ENCODE assay signal across 30 mouse cellular contexts in the genomic region with DNA sequence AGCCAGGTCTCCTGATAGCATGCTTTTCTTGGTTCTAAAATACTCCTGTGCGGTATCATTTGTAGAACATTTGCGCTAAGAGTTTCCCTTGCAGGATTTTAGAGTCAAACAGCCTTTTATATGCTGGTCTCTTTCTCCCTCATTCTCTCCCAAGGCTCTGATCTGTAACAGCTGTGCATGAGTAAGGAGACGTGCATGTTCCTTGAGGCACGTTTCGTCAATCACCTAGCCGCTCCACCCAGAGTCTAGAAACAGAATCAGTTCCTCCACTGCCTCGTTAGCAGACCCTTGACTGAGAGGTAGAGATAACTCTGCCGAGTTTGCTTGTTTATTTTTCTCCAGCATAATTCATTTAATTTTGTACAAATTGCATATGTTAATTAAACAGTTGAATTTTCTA.
DNase-seq lines count a peak whose midpoint lies in the region; ATAC-seq and TF ChIP-seq lines count a peak whose summit lies in the region.
"Had no signal": no experiment of that assay in that cellular context is flagged by ENCODE, and none has a peak within 500 bp of the region (broad histone marks: within the 10 kb centered on the region; RNA-seq: fewer than 3 reads in every experiment).

No protein-coding gene starts in this region.

- WGBS in forebrain, embryonic 14.5 days = 39% methylated on average over 8 of the region's 8 CpGs
- 72% methylated on average over 8 of the region's 8 CpGs for WGBS in forebrain, embryonic 11.5 days
- WGBS in hindbrain, embryonic 15.5 days = 62% methylated on average over 8 of the region's 8 CpGs
- 63% methylated on average over 8 of the region's 8 CpGs for WGBS in hindbrain, embryonic 16.5 days
- WGBS in midbrain, embryonic 13.5 days = 71% methylated on average over 8 of the region's 8 CpGs
- 56% methylated on average over 8 of the region's 8 CpGs for WGBS in midbrain, postnatal 0 days
- WGBS in midbrain, embryonic 14.5 days = 59% methylated on average over 8 of the region's 8 CpGs

- H3K4me1 ChIP-seq in forebrain, embryonic 14.5 days (ENCODE audit: control insufficient read depth, insufficient read depth, low read length) = peaks cover 5% of the 10 kb centered on the region; the same call in 1 of the 2 replicates
- H3K4me1 ChIP-seq in forebrain, embryonic 11.5 days (replicated peaks; ENCODE audit: control insufficient read depth, insufficient read depth, low read length) = 0 out of 2 replicates have a peak, but pooled peaks cover 2% of the 10 kb centered on the region
- no peaks in the 10 kb centered on the region; the same call in 1 of the 2 replicates for H3K4me1 ChIP-seq in hindbrain, embryonic 15.5 days (replicated peaks)
- no peaks in the 10 kb centered on the region for H3K4me1 ChIP-seq in hindbrain, embryonic 16.5 days (ENCODE audit: control insufficient read depth, insufficient read depth, low read depth, low read length)
- 0 out of 2 replicates have a peak, but pooled peaks cover 6% of the 10 kb centered on the region for H3K4me1 ChIP-seq in midbrain, embryonic 13.5 days (replicated peaks)
- H3K4me1 ChIP-seq in midbrain, postnatal 0 days (ENCODE audit: insufficient read depth, low read length) = no peaks in the 10 kb centered on the region
- H3K4me1 ChIP-seq in midbrain, embryonic 14.5 days (ENCODE audit: control insufficient read depth, insufficient read depth, low read length) = peaks cover 7% of the 10 kb centered on the region; the same call in 1 of the 2 replicates
- H3K4me1 ChIP-seq: heart, embryonic 10.5 days; heart, embryonic 15.5 days; intestine, embryonic 15.5 days; limb, embryonic 15.5 days; liver, embryonic 13.5 days had no signal

- no peaks in the 10 kb centered on the region for H3K9me3 ChIP-seq in forebrain, embryonic 14.5 days (replicated peaks; ENCODE audit: control insufficient read depth, low read length)
- no peaks in the 10 kb centered on the region for H3K9me3 ChIP-seq in forebrain, embryonic 11.5 days (ENCODE audit: control insufficient read depth, low read length)
- no peaks in the 10 kb centered on the region for H3K9me3 ChIP-seq in hindbrain, embryonic 15.5 days
- no peaks in the 10 kb centered on the region for H3K9me3 ChIP-seq in hindbrain, embryonic 16.5 days (ENCODE audit: control insufficient read depth, low read length)
- no peaks in the 10 kb centered on the region for H3K9me3 ChIP-seq in midbrain, embryonic 13.5 days
- H3K9me3 ChIP-seq in midbrain, postnatal 0 days (ENCODE audit: low read length) = no peaks in the 10 kb centered on the region
- no peaks in the 10 kb centered on the region for H3K9me3 ChIP-seq in midbrain, embryonic 14.5 days (ENCODE audit: control insufficient read depth, low read length)
- H3K9me3 ChIP-seq: heart, embryonic 10.5 days; heart, embryonic 15.5 days; intestine, embryonic 15.5 days; limb, embryonic 15.5 days; liver, embryonic 13.5 days; megakaryocyte, embryonic 14.5 days; neural tube, embryonic 12.5 days had no signal

- no peak for TF ChIP-seq CTCF in midbrain, postnatal 0 days (IDR thresholded peaks at IDR 0.05)

- H3K4me3 ChIP-seq in forebrain, embryonic 14.5 days (ENCODE audit: low read depth, low read length) = no peak overlapping the region
- no peak overlapping the region for H3K4me3 ChIP-seq in forebrain, embryonic 11.5 days (ENCODE audit: low read depth, low read length)
- no peak overlapping the region for H3K4me3 ChIP-seq in hindbrain, embryonic 15.5 days
- H3K4me3 ChIP-seq in hindbrain, embryonic 16.5 days (ENCODE audit: low read length) = no peak overlapping the region
- no peak overlapping the region for H3K4me3 ChIP-seq in midbrain, embryonic 13.5 days (replicated peaks)
- no peak overlapping the region for H3K4me3 ChIP-seq in midbrain, postnatal 0 days (ENCODE audit: low read depth, low read length)
- no peak overlapping the region for H3K4me3 ChIP-seq in midbrain, embryonic 14.5 days (replicated peaks; ENCODE audit: low read depth, low read length)
- H3K4me3 ChIP-seq: heart, embryonic 10.5 days; heart, embryonic 15.5 days; intestine, embryonic 15.5 days; layer of hippocampus, adult 2 months; left cerebral cortex, adult 2 months; limb, embryonic 15.5 days; liver, embryonic 13.5 days; megakaryocyte, embryonic 14.5 days; neural tube, embryonic 12.5 days had no signal

- H3K9ac ChIP-seq in forebrain, embryonic 14.5 days (ENCODE audit: low read length) = no peak overlapping the region
- H3K9ac ChIP-seq in forebrain, embryonic 11.5 days (ENCODE audit: low read length) = no peak overlapping the region
- no peak overlapping the region for H3K9ac ChIP-seq in hindbrain, embryonic 15.5 days
- no peak overlapping the region for H3K9ac ChIP-seq in hindbrain, embryonic 16.5 days (ENCODE audit: low read depth, low read length)
- no peak overlapping the region for H3K9ac ChIP-seq in midbrain, embryonic 13.5 days (replicated peaks)
- no peak overlapping the region for H3K9ac ChIP-seq in midbrain, postnatal 0 days (replicated peaks; ENCODE audit: low read length, poor library complexity, severe bottlenecking)
- no peak overlapping the region for H3K9ac ChIP-seq in midbrain, embryonic 14.5 days (replicated peaks; ENCODE audit: low read length)
- H3K9ac ChIP-seq: heart, embryonic 15.5 days; hindbrain, embryonic 14.5 days; intestine, embryonic 15.5 days; limb, embryonic 15.5 days; liver, embryonic 13.5 days; neural tube, embryonic 12.5 days had no signal

- no peaks in the 10 kb centered on the region for H3K36me3 ChIP-seq in forebrain, embryonic 14.5 days (ENCODE audit: control insufficient read depth, insufficient read depth, low read length)
- no peaks in the 10 kb centered on the region for H3K36me3 ChIP-seq in forebrain, embryonic 11.5 days (ENCODE audit: control insufficient read depth, insufficient read depth, low read length)
- no peaks in the 10 kb centered on the region for H3K36me3 ChIP-seq in hindbrain, embryonic 15.5 days
- no peaks in the 10 kb centered on the region for H3K36me3 ChIP-seq in hindbrain, embryonic 16.5 days (ENCODE audit: control insufficient read depth, insufficient read depth, low read length)
- no peaks in the 10 kb centered on the region for H3K36me3 ChIP-seq in midbrain, embryonic 13.5 days
- no peaks in the 10 kb centered on the region for H3K36me3 ChIP-seq in midbrain, postnatal 0 days (ENCODE audit: insufficient read depth, low read length)
- no peaks in the 10 kb centered on the region for H3K36me3 ChIP-seq in midbrain, embryonic 14.5 days (ENCODE audit: control insufficient read depth, insufficient read depth, low read length)
- H3K36me3 ChIP-seq: heart, embryonic 10.5 days; heart, embryonic 15.5 days; intestine, embryonic 15.5 days; limb, embryonic 15.5 days; liver, embryonic 13.5 days; neural tube, embryonic 12.5 days had no signal

- H3K4me2 ChIP-seq in forebrain, embryonic 14.5 days (ENCODE audit: low read length) = peak overlapping the region; percentile 20; the same call in 1 of the 2 replicates
- no peak overlapping the region for H3K4me2 ChIP-seq in forebrain, embryonic 11.5 days (ENCODE audit: low read depth, low read length, severe bottlenecking)
- peak overlapping the region; percentile 11; the same call in 1 of the 2 replicates for H3K4me2 ChIP-seq in hindbrain, embryonic 15.5 days
- no peak overlapping the region for H3K4me2 ChIP-seq in hindbrain, embryonic 16.5 days (ENCODE audit: low read length)
- no peak overlapping the region for H3K4me2 ChIP-seq in midbrain, embryonic 13.5 days (replicated peaks)
- H3K4me2 ChIP-seq in midbrain, postnatal 0 days (ENCODE audit: low read depth, low read length, poor library complexity, severe bottlenecking) = no peak overlapping the region
- H3K4me2 ChIP-seq in midbrain, embryonic 14.5 days (ENCODE audit: low read length) = no peak overlapping the region
- H3K4me2 ChIP-seq: heart, embryonic 15.5 days; hindbrain, embryonic 14.5 days; intestine, embryonic 15.5 days; limb, embryonic 15.5 days; liver, embryonic 13.5 days; neural tube, embryonic 12.5 days had no signal

- peak; percentile 59; the same call in 1 of the 2 replicates for ATAC-seq in forebrain, embryonic 14.5 days
- ATAC-seq in forebrain, embryonic 11.5 days (replicated peaks; ENCODE audit: low FRiP score) = no peak
- no peak for ATAC-seq in hindbrain, embryonic 15.5 days (ENCODE audit: low FRiP score, low read depth)
- no peak for ATAC-seq in hindbrain, embryonic 16.5 days
- 0 out of 2 replicates have a peak, but pooled peaks have one; percentile 43 for ATAC-seq in midbrain, embryonic 13.5 days
- ATAC-seq in midbrain, postnatal 0 days (ENCODE audit: low FRiP score) = no peak
- no peak for ATAC-seq in midbrain, embryonic 14.5 days (ENCODE audit: low FRiP score, low TSS enrichment)
- ATAC-seq: intestine, embryonic 15.5 days; lung, postnatal 0 days; Patski had no signal

- H3K27me3 ChIP-seq in forebrain, embryonic 14.5 days (replicated peaks; ENCODE audit: control insufficient read depth, insufficient read depth, low read length) = no peaks in the 10 kb centered on the region
- no peaks in the 10 kb centered on the region for H3K27me3 ChIP-seq in forebrain, embryonic 11.5 days (ENCODE audit: control insufficient read depth, insufficient read depth, low read length)
- no peaks in the 10 kb centered on the region for H3K27me3 ChIP-seq in hindbrain, embryonic 15.5 days
- H3K27me3 ChIP-seq in hindbrain, embryonic 16.5 days (replicated peaks; ENCODE audit: control insufficient read depth, insufficient read depth, low read length) = no peaks in the 10 kb centered on the region
- H3K27me3 ChIP-seq in midbrain, embryonic 13.5 days = no peaks in the 10 kb centered on the region
- H3K27me3 ChIP-seq in midbrain, postnatal 0 days (ENCODE audit: insufficient read depth, low read length) = no peaks in the 10 kb centered on the region
- H3K27me3 ChIP-seq in midbrain, embryonic 14.5 days (ENCODE audit: control insufficient read depth, insufficient read depth, low read length) = no peaks in the 10 kb centered on the region
- H3K27me3 ChIP-seq: heart, embryonic 15.5 days; intestine, embryonic 15.5 days; limb, embryonic 15.5 days; liver, embryonic 13.5 days; megakaryocyte, embryonic 14.5 days; neural tube, embryonic 12.5 days; Patski had no signal

- H3K27ac ChIP-seq in forebrain, embryonic 14.5 days (ENCODE audit: low read depth, low read length) = no peak overlapping the region
- H3K27ac ChIP-seq in forebrain, embryonic 11.5 days (ENCODE audit: low read depth, low read length) = no peak overlapping the region
- no peak overlapping the region for H3K27ac ChIP-seq in hindbrain, embryonic 15.5 days (replicated peaks)
- no peak overlapping the region for H3K27ac ChIP-seq in hindbrain, embryonic 16.5 days (ENCODE audit: low read depth, low read length)
- H3K27ac ChIP-seq in midbrain, embryonic 13.5 days = no peak overlapping the region
- no peak overlapping the region for H3K27ac ChIP-seq in midbrain, postnatal 0 days (ENCODE audit: low read depth, low read length)
- H3K27ac ChIP-seq in midbrain, embryonic 14.5 days (replicated peaks; ENCODE audit: low read depth, low read length) = no peak overlapping the region
- H3K27ac ChIP-seq: heart, embryonic 10.5 days; heart, embryonic 15.5 days; hindbrain, embryonic 14.5 days; intestine, embryonic 15.5 days; layer of hippocampus, adult 2 months; left cerebral cortex, adult 2 months; limb, embryonic 15.5 days; liver, embryonic 13.5 days; neural tube, embryonic 12.5 days had no signal

- peak; percentile 24 for DNase-seq in forebrain, embryonic 14.5 days (ENCODE audit: low spot score)
- DNase-seq in forebrain, embryonic 11.5 days (ENCODE audit: low spot score) = no peak
- DNase-seq in midbrain, postnatal 0 days (ENCODE audit: low spot score) = no peak
- DNase-seq in midbrain, embryonic 14.5 days = peak; percentile 34
- DNase-seq in urinary bladder, postnatal 36 days (ENCODE audit: low spot score in 2 of 2) = no peak
- DNase-seq: adrenal gland, postnatal 10 days; cerebellum, adult 11-12 months; cerebellum, postnatal 10 days; gastrocnemius, postnatal 25 days; kidney, adult 2 months; kidney, postnatal 36 days; liver, embryonic 13.5 days; lung, adult 18-20 months; lung, postnatal 4 days; thymus, adult 2 months; thymus, postnatal 36 days had no signal

Comparison
In these comparisons a context has a peak if more than half of its experiments do, and no peak if none do; other contexts are left out.
1. ATAC-seq: peak in forebrain, embryonic 14.5 days (single experiment) and midbrain, embryonic 13.5 days (single experiment); none in forebrain, embryonic 11.5 days (single experiment), hindbrain, embryonic 15.5 days (single experiment), hindbrain, embryonic 16.5 days (single experiment), midbrain, postnatal 0 days (single experiment) and midbrain, embryonic 14.5 days (single experiment).
2. DNase-seq: peak in forebrain, embryonic 14.5 days (single experiment) and midbrain, embryonic 14.5 days (single experiment); none in forebrain, embryonic 11.5 days (single experiment), midbrain, postnatal 0 days (single experiment) and urinary bladder, postnatal 36 days (0 of 2).
3. H3K4me2 ChIP-seq: peak in forebrain, embryonic 14.5 days (single experiment) and hindbrain, embryonic 15.5 days (single experiment); none in forebrain, embryonic 11.5 days (single experiment), hindbrain, embryonic 16.5 days (single experiment), midbrain, embryonic 13.5 days (single experiment), midbrain, postnatal 0 days (single experiment) and midbrain, embryonic 14.5 days (single experiment).